Mouse (Mus musculus) liver, adult 2 months (tissue): ENCODE data around the gene Rlbp1. TPM values are rescaled to one million over a fixed set of nuclear protein-coding genes. Genes with fewer than 3 reads are reported as not detected.

ENCODE experiments used
- DNase-seq: peaks from one replicate; pipeline ENCODE4 v3.0.0-alpha.2; 2011; ENCODE audit warnings: low read depth, low spot score; ENCODE audit errors: extremely low read depth
- H3K27ac ChIP-seq: fragments of 200-500 bp; replicated peaks from 2 replicates; pipeline ENCODE4 v1.5.1; 2012; ENCODE audit warnings: low read depth, mild to moderate bottlenecking, control low read depth, inconsistent platforms, low read length; ENCODE audit not compliant: insufficient read depth
- H3K27me3 ChIP-seq: fragments of 200-500 bp; 2 replicates; pipeline ENCODE4 v1.6.1; 2012; ENCODE audit warnings: mild to moderate bottlenecking, moderate library complexity, low read length, inconsistent platforms; ENCODE audit not compliant: control insufficient read depth, insufficient read depth
- H3K36me3 ChIP-seq: fragments of 200-500 bp; 2 replicates; pipeline ENCODE4 v1.6.1; 2012; ENCODE audit warnings: low read length, inconsistent platforms; ENCODE audit not compliant: control insufficient read depth, insufficient read depth
- H3K4me1 ChIP-seq: fragments of 200-500 bp; 2 replicates; pipeline ENCODE4 v1.6.1; 2011; ENCODE audit warnings: low read length; ENCODE audit not compliant: control insufficient read depth, insufficient read depth
- H3K4me3 ChIP-seq: fragments of 200-500 bp; 2 replicates; pipeline ENCODE4 v1.5.1; 2011; ENCODE audit warnings: low read depth, mild to moderate bottlenecking, control low read depth, low read length, moderate library complexity; ENCODE audit not compliant: insufficient read depth
- H3K79me2 ChIP-seq: fragments of 200-500 bp; 2 replicates; pipeline ENCODE4 v1.6.1; 2012; ENCODE audit warnings: inconsistent platforms, mild to moderate bottlenecking, low read length, moderate library complexity; ENCODE audit not compliant: control insufficient read depth, insufficient read depth
- H3K9ac ChIP-seq: fragments of 200-500 bp; 2 replicates; pipeline ENCODE4 v1.6.1; 2012; ENCODE audit warnings: low read depth, mild to moderate bottlenecking, control low read depth, inconsistent platforms, low read length
- CTCF ChIP-seq: fragments of 200-500 bp; IDR thresholded peaks from 2 replicates; pipeline ENCODE4 v1.5.1; 2011; ENCODE audit warnings: low read depth, low read length, control low read depth
- POLR2A ChIP-seq: fragments of 200-500 bp; IDR thresholded peaks from 2 replicates; pipeline ENCODE4 v1.6.1; 2011; ENCODE audit warnings: low read length, control low read depth; ENCODE audit not compliant: insufficient read depth; ENCODE audit errors: extremely low read depth
- WGBS: fragments of 180-500 bp; shearing (Covaris S2); methylation state at CpG from one replicate; pipeline ENCODE4 v1.1.7; 2018; 5-methylcytosine and 5-hydroxymethylcytosine counted together
- polyA plus RNA-seq: library from polyadenylated mRNA; depleted of rRNA; stranded (reverse); fragments of >200 nt; gene quantifications from 2 replicates; pipeline ENCODE4 v1.2.3, GENCODE M21; 2012
- total RNA-seq: library from RNA; depleted of rRNA; stranded (reverse); fragments of >200 nt; gene quantifications from 2 replicates; pipeline ENCODE4 v1.2.3, GENCODE M21; 2014

Rlbp1 gene
- total and polyA plus RNA-seq, 2 experiments, result not detected

GRCm38 (mm10) chr7:79371321-79371879 lies 15.4 kb downstream of the Rlbp1 start:
- DNase-seq, result peak; percentile 56

GRCm38 (mm10) chr7:79369416-79369815 lies 17.4 kb downstream of the Rlbp1 start:
- no peak for DNase-seq
- TF ChIP-seq CTCF (no peak), POLR2A (no peak)
- Histone ChIP-seq H3K27ac (no peak overlapping the region), H3K36me3 (no peaks in the 10 kb centered on the region), H3K9ac (no peak overlapping the region), H3K4me3 (no peak overlapping the region), H3K79me2 (no peaks in the 10 kb centered on the region), H3K27me3 (no peaks in the 10 kb centered on the region), H3K4me1 (no peaks in the 10 kb centered on the region)
- WGBS, result 52% methylated on average over 4 of the region's 4 CpGs

More at GRCm38 (mm10) chr7:79371321-79371879, 15.4 kb downstream of the Rlbp1 start:
- Histone ChIP-seq H3K4me3 (no peak overlapping the region), H3K27me3 (no peaks in the 10 kb centered on the region), H3K36me3 (no peaks in the 10 kb centered on the region), H3K4me1 (no peaks in the 10 kb centered on the region), H3K79me2 (no peaks in the 10 kb centered on the region), H3K9ac (no peak overlapping the region), H3K27ac (no peak overlapping the region)
- TF ChIP-seq CTCF, result peak; percentile 99
- TF ChIP-seq POLR2A, result no peak
- WGBS, result 27% methylated on average over 10 of the region's 10 CpGs

- no peak overlapping the region for H3K4me3 ChIP-seq
- TF ChIP-seq POLR2A (no peak), CTCF (no peak)
- no peaks in the 10 kb centered on the region for H3K36me3 ChIP-seq
- 70% methylated on average over 5 of the region's 5 CpGs for WGBS
- no peak overlapping the region for H3K27ac ChIP-seq
- no peaks in the 10 kb centered on the region for H3K27me3 ChIP-seq
- no peak overlapping the region for H3K9ac ChIP-seq
- no peaks in the 10 kb centered on the region for H3K79me2 ChIP-seq
- H3K4me1 ChIP-seq, result no peaks in the 10 kb centered on the region
- no peak for DNase-seq
Measured at GRCm38 (mm10) chr7:79368664-79369063, 18.2 kb downstream of the Rlbp1 start.

- peak; percentile 4 for DNase-seq
- Histone ChIP-seq H3K79me2 (no peaks in the 10 kb centered on the region), H3K4me1 (no peaks in the 10 kb centered on the region), H3K9ac (no peak overlapping the region), H3K4me3 (no peak overlapping the region), H3K36me3 (peaks cover 13% of the 10 kb centered on the region; the same call in 1 of the 2 replicates), H3K27ac (no peak overlapping the region), H3K27me3 (no peaks in the 10 kb centered on the region)
- 69% methylated on average over 8 of the region's 8 CpGs for WGBS
- TF ChIP-seq POLR2A (no peak), CTCF (no peak)
Measured at GRCm38 (mm10) chr7:79363370-79364043, 23.3 kb downstream of the Rlbp1 start.

GRCm38 (mm10) chr7:79362830-79363229 lies 24.0 kb downstream of the Rlbp1 start:
- Histone ChIP-seq H3K79me2 (no peaks in the 10 kb centered on the region), H3K27me3 (no peaks in the 10 kb centered on the region), H3K4me3 (no peak overlapping the region), H3K4me1 (no peaks in the 10 kb centered on the region), H3K36me3 (peaks cover 13% of the 10 kb centered on the region; the same call in 1 of the 2 replicates), H3K9ac (no peak overlapping the region), H3K27ac (no peak overlapping the region)
- DNase-seq, result no peak
- 84% methylated on average over 7 of the region's 7 CpGs for WGBS
- no peak for TF ChIP-seq CTCF

- no peak overlapping the region for H3K4me3 ChIP-seq
- no peaks in the 10 kb centered on the region for H3K27me3 ChIP-seq
- no peak overlapping the region for H3K9ac ChIP-seq
- H3K36me3 ChIP-seq, result peaks cover 13% of the 10 kb centered on the region; the same call in 1 of the 2 replicates
- no peaks in the 10 kb centered on the region for H3K79me2 ChIP-seq
- no peak overlapping the region for H3K27ac ChIP-seq
- DNase-seq, result no peak
- TF ChIP-seq POLR2A, result no peak
- TF ChIP-seq CTCF, result no peak
- no peaks in the 10 kb centered on the region for H3K4me1 ChIP-seq
- WGBS, result 88% methylated on average over 8 of the region's 8 CpGs
Measured at GRCm38 (mm10) chr7:79362208-79362607, 24.6 kb downstream of the Rlbp1 start.
